Mouse (Mus musculus): ENCODE measurements at regions not wholly inside any gene's neighbourhood (a gene's known extent, or its start where the extent isn't known, plus 50 kb on each side); places are given as distances from the start of the nearest gene placed in this dataset.

DNA sequence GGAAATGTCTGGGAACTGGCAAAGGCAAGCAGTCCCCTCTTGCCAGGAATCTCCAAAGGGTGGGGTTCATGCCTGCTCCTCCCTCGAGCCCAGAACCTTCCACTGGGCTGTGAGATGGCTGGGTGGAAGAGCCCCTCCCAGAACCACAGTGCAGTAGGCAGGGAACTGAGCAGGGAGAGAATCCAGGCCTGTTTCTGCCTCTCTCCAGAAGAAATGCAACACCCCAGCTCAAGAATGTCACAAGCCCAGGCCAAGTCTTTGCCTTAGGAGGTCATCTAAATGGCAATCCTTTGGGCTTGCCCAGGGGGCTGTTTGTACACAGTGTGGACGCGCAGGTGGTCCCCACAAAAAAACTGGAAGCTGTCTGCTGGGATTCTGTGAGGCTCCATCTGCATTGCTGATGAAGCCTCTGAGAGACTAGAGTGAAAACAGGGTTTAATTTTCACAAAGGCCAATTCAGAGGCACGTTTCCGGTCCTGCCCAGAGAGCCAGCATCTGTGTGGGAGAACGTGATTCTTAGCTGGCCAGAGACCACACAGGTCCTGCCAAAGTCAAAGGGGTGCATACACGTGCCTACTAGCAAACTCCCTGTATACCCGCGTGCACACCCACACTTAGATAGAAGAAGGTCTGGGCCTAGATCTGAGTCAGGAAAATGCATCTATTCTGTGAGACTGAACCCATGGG is 129.0 kb downstream of the Hmg20a start:
- peak; percentile 20 for DNase-seq (ENCODE audit: low read depth, low spot score)

DNA sequence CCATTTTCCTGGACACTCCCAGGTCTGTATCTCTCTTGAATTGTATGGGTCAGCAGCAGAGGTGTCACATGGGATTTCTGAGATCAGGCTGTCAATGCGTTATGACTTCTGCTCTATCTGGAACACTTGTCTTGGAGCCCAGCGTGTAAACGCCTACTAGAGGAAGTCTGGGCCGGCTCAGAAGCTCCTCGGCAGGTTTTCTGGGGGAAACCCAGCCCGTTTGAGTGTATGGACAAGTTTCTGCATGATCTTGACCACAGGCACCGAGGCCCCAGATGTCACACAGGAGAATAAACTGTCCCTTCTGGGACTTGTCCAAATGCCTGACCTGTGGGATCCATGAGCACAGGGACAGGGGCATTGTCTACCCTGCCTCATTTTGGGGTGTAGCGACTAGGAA is 131.4 kb downstream of the Hmg20a start:
- DNase-seq (ENCODE audit: low read depth, low spot score): no peak

DNA sequence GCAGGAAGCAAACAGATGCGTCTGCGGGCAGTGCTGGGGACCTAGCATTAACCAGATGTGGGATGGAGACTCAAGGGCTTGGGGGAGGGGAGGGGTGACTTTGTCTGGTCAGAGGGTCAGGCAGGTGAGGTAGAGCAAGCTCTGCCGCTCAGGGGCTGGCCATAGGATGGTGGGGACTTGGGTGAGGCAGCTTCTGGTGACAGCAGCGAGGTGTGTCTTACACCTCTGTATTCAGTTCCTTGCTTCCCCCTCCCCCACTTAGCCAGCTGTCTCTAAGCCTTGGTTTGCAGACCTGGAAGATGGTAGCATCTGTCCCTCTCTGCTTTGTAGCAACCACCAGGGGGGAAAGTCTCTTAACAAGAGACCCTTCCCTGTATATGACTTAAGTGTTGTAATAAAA is 131.8 kb downstream of the Hmg20a start:
- DNase-seq (ENCODE audit: low read depth, low spot score): no peak

DNA sequence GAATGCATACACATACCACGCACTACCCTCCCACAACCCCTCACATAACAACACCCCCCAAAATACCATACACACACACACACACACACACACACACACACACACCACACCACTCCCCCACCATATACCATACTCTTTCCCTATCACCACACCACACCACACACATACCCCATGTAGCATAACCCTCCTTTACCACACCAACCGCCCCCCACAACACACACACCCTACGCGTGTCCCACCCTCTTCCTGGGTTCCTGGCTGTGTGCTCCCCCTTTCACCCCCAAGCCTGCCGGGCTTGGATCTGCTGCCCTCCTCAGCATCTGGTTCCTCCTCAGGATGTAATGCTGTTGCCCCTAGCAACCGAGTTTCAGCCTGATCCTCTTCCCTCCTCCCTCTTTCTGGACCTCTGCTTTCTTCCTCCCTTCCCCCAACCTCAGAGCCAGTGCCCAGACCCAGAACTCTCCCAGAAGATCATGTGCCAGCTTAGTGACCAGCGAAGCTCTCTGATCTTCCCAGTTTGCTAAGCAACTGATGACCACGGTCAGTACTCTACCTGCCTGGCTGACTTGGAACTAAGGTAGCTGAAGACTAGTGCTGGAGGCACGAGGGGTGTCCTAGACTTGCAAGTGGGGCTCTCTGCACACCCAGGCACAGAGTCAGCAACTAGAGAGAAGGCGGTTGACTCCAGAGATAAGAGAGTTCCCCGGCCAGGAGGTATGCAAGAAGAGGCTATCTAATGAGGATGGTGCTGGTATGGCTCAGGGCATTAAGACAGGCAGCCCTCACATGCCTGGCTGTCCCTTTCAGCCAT is 133.2 kb downstream of the Hmg20a start:
- DNase-seq (ENCODE audit: low read depth, low spot score): peak; percentile 56

DNA sequence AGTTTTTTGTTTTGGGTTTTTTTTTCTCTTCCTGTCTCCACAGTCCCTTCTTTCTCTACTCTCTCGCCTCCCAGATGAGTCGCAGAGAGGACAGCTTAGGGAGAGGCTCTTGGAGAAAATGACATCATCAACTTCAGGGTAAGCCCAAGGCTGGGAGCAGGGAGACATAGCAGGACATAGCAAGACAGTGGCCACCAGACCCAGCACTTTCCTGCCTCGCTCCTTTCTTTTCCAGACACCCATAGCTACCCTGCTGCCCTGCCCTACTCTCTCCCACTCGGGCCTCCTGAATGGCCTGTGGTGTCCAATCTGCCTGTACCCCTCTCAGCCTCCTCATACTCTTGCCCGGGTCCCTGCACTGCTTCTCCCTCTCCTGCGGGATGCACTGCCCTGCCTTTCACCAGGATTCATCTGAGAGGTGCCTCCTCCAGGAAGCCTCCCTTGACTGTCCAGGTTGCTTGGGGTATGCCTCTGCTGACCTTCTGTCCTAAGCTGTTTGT is 133.8 kb downstream of the Hmg20a start:
- DNase-seq (ENCODE audit: low read depth, low spot score): peak; percentile 86

- DNase-seq (ENCODE audit: low read depth, low spot score): peak; percentile 94
Measured at GRCm38 (mm10) chr9:56552766-56553165, 134.4 kb downstream of the Hmg20a start.

GRCm38 (mm10) chr9:56553626-56554025 is 135.2 kb downstream of the Hmg20a start:
- no peak for DNase-seq (ENCODE audit: low read depth, low spot score)

- DNase-seq (ENCODE audit: low read depth, low spot score): peak; percentile 10
Measured at GRCm38 (mm10) chr9:56554096-56554495, 135.7 kb downstream of the Hmg20a start.

DNA sequence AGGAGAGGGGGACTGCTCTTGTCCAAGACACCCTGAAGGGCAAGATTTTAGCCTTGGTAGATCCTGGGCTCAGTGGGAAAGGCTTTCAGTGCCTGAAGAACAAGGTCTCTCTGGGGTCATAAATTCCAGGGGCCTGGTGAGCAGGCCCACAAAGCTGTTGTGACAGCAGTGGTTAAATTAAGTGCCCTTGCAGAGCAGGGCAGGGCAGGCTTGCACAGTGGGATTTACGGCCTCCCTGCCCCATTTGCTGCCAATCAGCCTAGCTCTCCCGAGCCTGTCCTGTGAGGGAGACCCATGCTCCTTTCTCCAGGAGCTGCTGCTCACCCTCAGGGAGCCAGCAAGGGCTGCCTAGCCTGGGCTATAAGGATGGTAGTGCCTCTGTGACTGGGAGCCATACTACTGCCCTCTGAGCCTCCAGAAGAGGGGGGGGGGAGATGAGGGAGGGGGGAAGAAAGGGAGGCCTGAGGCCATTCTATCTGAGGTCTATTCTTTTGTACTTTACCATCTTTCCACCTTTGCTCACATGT is 141.3 kb downstream of the Hmg20a start:
- DNase-seq (ENCODE audit: low read depth, low spot score): no peak

- no peak for DNase-seq (ENCODE audit: low read depth, low spot score)
Measured at GRCm38 (mm10) chr9:56562440-56562839, 144.0 kb downstream of the Hmg20a start.

DNA sequence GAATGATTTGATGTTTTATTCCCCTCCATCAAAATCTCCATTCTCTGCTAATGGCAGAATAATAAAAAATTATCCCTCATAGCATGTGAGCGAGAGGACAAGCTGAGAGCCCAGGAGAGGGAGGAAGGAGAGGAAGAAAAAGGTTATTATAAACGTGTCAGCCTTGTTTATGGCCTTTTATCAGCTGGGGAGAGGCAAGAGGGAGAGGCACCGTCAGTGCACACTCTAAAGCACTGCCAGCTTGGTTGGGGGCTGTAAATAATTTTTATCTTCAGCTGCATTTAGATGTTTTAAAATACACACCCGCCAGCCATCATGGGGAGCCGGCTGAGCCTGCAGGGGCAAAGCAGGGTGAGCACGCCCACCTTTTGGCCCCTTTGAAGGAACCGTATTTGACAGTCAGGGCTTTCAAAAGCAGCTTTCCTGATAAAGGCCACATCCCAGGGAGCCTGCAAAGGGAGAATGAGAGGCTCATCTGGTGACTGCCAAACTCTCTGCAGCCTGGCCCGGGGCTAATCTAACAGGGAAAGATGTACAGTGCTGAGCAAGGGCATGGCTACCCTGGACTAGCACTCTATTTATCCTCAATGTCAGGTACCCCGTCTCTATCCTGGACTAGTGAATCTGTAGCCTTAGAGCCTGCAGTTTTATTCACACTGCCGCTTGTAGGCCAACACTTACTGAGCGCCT is 145.8 kb downstream of the Hmg20a start:
- no peak for DNase-seq (ENCODE audit: low read depth, low spot score)
